13 mouse cellular contexts compared by ENCODE assay signal in genomic region chr17:56027801-56028441, GRCm38 (mm10). TPM values are rescaled to one million over a fixed set of nuclear protein-coding genes. Genes with fewer than 3 reads are reported as not detected.
DNase-seq lines count a peak whose midpoint lies in the region; TF ChIP-seq lines count a peak whose summit lies in the region.
"Had no signal": no experiment of that assay in that cellular context is flagged by ENCODE, and none has a peak within 500 bp of the region (broad histone marks: within the 10 kb centered on the region; RNA-seq: fewer than 3 reads in every experiment).

No protein-coding gene starts in this region.

- H3K27ac ChIP-seq in heart, adult 2 months, result peak overlapping the region; percentile 38
- H3K27ac ChIP-seq: liver, embryonic 15.5 days had no signal

- TF ChIP-seq POLR2A in heart, adult 2 months (IDR thresholded peaks at IDR 0.05; ENCODE audit: insufficient read depth, low read depth, low read length), result no peak

- intact Hi-C loops in heart, adult 2 months (cut with DNase I), result no loop called here
- intact Hi-C loops in heart, postnatal 14 days (cut with DNase I), result no loop called here
- intact Hi-C loops in left cerebral cortex, postnatal 10 days (cut with DNase I), result no loop called here

- no peak for TF ChIP-seq EP300 in heart, adult 2 months (IDR thresholded peaks at IDR 0.05; ENCODE audit: insufficient read depth, low read depth, low read length)

- DNase-seq in heart, adult 2 months, result peak in 1 of 2 experiments; percentile 29
- DNase-seq in heart, postnatal 14 days, result no peak
- peak; percentile 33 to 37 for DNase-seq in layer of hippocampus, postnatal 10 days (ENCODE audit: low spot score in 2 of 2)
- no peak for DNase-seq in layer of hippocampus, adult 9-11 months
- peak; percentile 63 to 69 for DNase-seq in cerebellum, adult 18-20 months
- DNase-seq in cerebellum, postnatal 25 days, result peak; percentile 66
- DNase-seq in spleen, postnatal 36 days (ENCODE audit: low spot score in 2 of 2), result no peak
- no peak for DNase-seq in left cerebral cortex, postnatal 10 days (ENCODE audit: extremely low spot score in 1 of 2, low spot score in 2 of 2)
- DNase-seq: right cerebral cortex, postnatal 4 days had no signal

- WGBS in heart, adult 2 months, result 58% methylated on average over 5 of the region's 5 CpGs

- no peak overlapping the region for H3K4me3 ChIP-seq in heart, adult 2 months
- H3K4me3 ChIP-seq: liver, embryonic 15.5 days had no signal

- no peak for TF ChIP-seq CTCF in heart, adult 2 months (IDR thresholded peaks at IDR 0.05)

- no peaks in the 10 kb centered on the region for H3K36me3 ChIP-seq in heart, adult 2 months (ENCODE audit: control insufficient read depth, insufficient read depth, low read length)

- H3K27me3 ChIP-seq in heart, adult 2 months (ENCODE audit: control insufficient read depth, insufficient read depth, low read length), result no peaks in the 10 kb centered on the region
- H3K27me3 ChIP-seq: liver, embryonic 15.5 days had no signal

- H3K79me2 ChIP-seq in heart, adult 2 months (replicated peaks; ENCODE audit: control insufficient read depth, insufficient read depth, low read length), result peaks cover 10% of the 10 kb centered on the region

- H3K4me1 ChIP-seq in heart, adult 2 months (ENCODE audit: control insufficient read depth, insufficient read depth, low read length), result peaks cover 64% of the 10 kb centered on the region

- no peak overlapping the region for H3K9ac ChIP-seq in heart, adult 2 months (ENCODE audit: low read depth, low read length)
- H3K9ac ChIP-seq: liver, embryonic 15.5 days had no signal

RNA-seq across cellular contexts. Expression of gene Sh3gl1, which starts 8.5 kb away (rescaled TPM):
- 10 to 100 TPM; 13.6 to 14.3 TPM for total RNA-seq in heart, adult 2 months (2021)
- 26.4 and 27.4 TPM in 2 replicates for polyA plus RNA-seq in heart, adult 2 months (2012; rRNA removed)
- total RNA-seq in heart, postnatal 14 days (2021), result 10 to 100 TPM; 23.0 to 24.1 TPM
- 10 to 100 TPM; 58.7 to 59.9 TPM for total RNA-seq in layer of hippocampus, postnatal 10 days (2021)
- total RNA-seq in left cerebral cortex, postnatal 10 days (2021), result 10 to 100 TPM; 53.7 TPM

RNA-seq across cellular contexts. Expression of gene Chaf1a, which starts 12.3 kb away (rescaled TPM):
- 1 to 10 TPM in 1 of 2 experiments, under 1 TPM in 1; 0.99 to 1.3 TPM for total RNA-seq in heart, adult 2 months (2021)
- polyA plus RNA-seq in heart, adult 2 months (2012; rRNA removed), result 0.45 and 0.67 TPM in 2 replicates
- total RNA-seq in heart, postnatal 14 days (2021), result 1 to 10 TPM; 2.6 to 3.4 TPM
- total RNA-seq in layer of hippocampus, postnatal 10 days (2021), result 1 to 10 TPM; 5.2 to 6.2 TPM
- 1 to 10 TPM; 5.1 to 5.7 TPM for total RNA-seq in left cerebral cortex, postnatal 10 days (2021)

RNA-seq across cellular contexts. Expression of gene Mpnd, which starts 22.4 kb away (rescaled TPM):
- 10 to 100 TPM; 63.1 to 78.9 TPM for total RNA-seq in heart, adult 2 months (2021)
- 68.0 and 75.8 TPM in 2 replicates for polyA plus RNA-seq in heart, adult 2 months (2012; rRNA removed)
- 10 to 100 TPM; 44.1 to 49.9 TPM for total RNA-seq in heart, postnatal 14 days (2021)
- total RNA-seq in layer of hippocampus, postnatal 10 days (2021), result 100 to 1,000 TPM; 109 to 112 TPM
- 100 to 1,000 TPM; 111 to 115 TPM for total RNA-seq in left cerebral cortex, postnatal 10 days (2021)

RNA-seq across cellular contexts. Expression of gene Stap2, which starts 22.5 kb away (rescaled TPM):
- total RNA-seq in heart, adult 2 months (2021), result 10 to 100 TPM; 12.2 to 14.8 TPM
- 28.6 and 30.6 TPM in 2 replicates for polyA plus RNA-seq in heart, adult 2 months (2012; rRNA removed)
- 10 to 100 TPM; 15.9 to 17.9 TPM for total RNA-seq in heart, postnatal 14 days (2021)
- 1 to 10 TPM; 5.3 TPM for total RNA-seq in layer of hippocampus, postnatal 10 days (2021)
- 1 to 10 TPM; 4.4 TPM for total RNA-seq in left cerebral cortex, postnatal 10 days (2021)
- total RNA-seq: common myeloid progenitor, adult 5-6 weeks; megakaryocyte-erythroid progenitor cell, adult 5-6 weeks had no signal

RNA-seq across cellular contexts. Expression of gene Fsd1, which starts 41.6 kb away (rescaled TPM):
- under 1 TPM; 0.50 to 0.61 TPM for total RNA-seq in heart, adult 2 months (2021)
- 0.35 and 0.76 TPM in 2 replicates for polyA plus RNA-seq in heart, adult 2 months (2012; rRNA removed)
- total RNA-seq in heart, postnatal 14 days (2021), result under 1 TPM in 1 of 2 experiments, not detected in 1; 0.74 TPM
- 100 to 1,000 TPM in 1 of 2 experiments, 10 to 100 TPM in 1; 98.0 to 101 TPM for total RNA-seq in layer of hippocampus, postnatal 10 days (2021)
- 100 to 1,000 TPM in 1 of 2 experiments, 10 to 100 TPM in 1; 99.7 to 111 TPM for total RNA-seq in left cerebral cortex, postnatal 10 days (2021)
- total RNA-seq: common myeloid progenitor, adult 5-6 weeks; gastrocnemius, postnatal 36 days; megakaryocyte-erythroid progenitor cell, adult 5-6 weeks had no signal

Comparison
In these comparisons a context has a peak if more than half of its experiments do, and no peak if none do; other contexts are left out.
1. DNase-seq: peak in layer of hippocampus, postnatal 10 days (2 of 2), cerebellum, adult 18-20 months (2 of 2) and cerebellum, postnatal 25 days (2 of 2); none in heart, postnatal 14 days (0 of 2), layer of hippocampus, adult 9-11 months (single experiment), spleen, postnatal 36 days (0 of 2) and left cerebral cortex, postnatal 10 days (0 of 2).